Mouse (Mus musculus): ENCODE results near the gene Gm9944. TPM values are rescaled to one million over a fixed set of nuclear protein-coding genes. Genes with fewer than 3 reads are reported as not detected.

Gm9944 gene
- polyA plus RNA-seq (2012; rRNA removed) (not detected in 2 replicates), polyA plus RNA-seq (2014; fragmentation: Nextera tagmentation; extraction: Ambion mirVana) (not detected in 2 replicates)

DNA sequence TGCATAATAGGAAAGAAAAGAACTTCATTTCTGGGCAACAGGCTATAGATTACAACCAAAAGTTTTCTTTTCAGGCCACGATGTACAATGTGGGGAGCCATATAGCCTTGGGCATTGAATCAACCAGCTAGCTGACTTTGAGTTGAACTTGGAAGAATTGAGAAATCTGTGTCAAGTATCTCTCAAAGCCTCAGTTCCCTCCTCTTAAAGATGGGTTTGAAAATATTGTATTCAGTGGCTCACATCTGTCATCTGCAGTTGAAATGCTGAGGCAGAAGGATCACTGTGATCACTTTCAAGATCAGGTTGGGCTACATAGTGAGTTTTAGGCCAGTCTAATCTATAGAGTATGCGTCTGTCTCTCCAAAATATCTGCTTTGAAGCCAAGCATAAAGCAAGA lies at the start of gene Gm9944:
Gene Gm9944 (minus strand): TSS at position 101 of the 400 bp plus-strand sequence.
- no peak for DNase-seq (ENCODE audit: low read depth in 3 of 3, low spot score in 3 of 3)
- no peak for ATAC-seq (ENCODE audit: insufficient read depth)

DNA sequence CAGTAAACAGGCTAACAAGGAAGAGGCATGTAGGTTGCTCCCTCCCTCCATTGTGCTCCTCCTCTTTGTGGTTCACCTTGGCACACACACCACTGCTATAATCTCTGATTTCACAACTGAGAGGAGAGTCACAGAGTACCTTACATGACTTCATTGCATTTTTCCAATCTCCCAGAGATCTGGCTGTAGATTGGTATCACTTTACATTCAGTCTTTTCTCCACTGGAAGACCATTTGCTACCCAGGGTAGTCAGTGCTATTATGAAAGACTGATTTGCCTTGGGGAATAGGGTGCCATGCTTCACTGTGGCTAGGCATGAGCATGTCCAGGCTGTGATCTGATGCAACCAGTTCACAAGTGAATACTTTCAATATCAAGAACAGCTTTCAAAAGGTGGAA lies 40.2 kb upstream of the Gm9944 start:
- no peak overlapping the region for H3K27ac ChIP-seq
- ATAC-seq (ENCODE audit: insufficient read depth) (no peak), DNase-seq (ENCODE audit: low read depth in 3 of 3, low spot score in 3 of 3) (no peak)
- no peaks in the 10 kb centered on the region for H3K4me1 ChIP-seq (replicated peaks; ENCODE audit: control insufficient read depth in 2 of 2, insufficient read depth in 2 of 2, low read length in 1 of 2)
- no peak overlapping the region for H3K9ac ChIP-seq (replicated peaks)
- H3K9me3 ChIP-seq (ENCODE audit: control insufficient read depth, low read length) = no peaks in the 10 kb centered on the region
- no peak overlapping the region for H3K4me2 ChIP-seq (ENCODE audit: low read depth)
- TF ChIP-seq EP300 (IDR thresholded peaks at IDR 0.05; ENCODE audit: low read depth) = no peak
- no peak for TF ChIP-seq CTCF (IDR thresholded peaks at IDR 0.05; ENCODE audit: low read depth)
- no peaks in the 10 kb centered on the region for H3K27me3 ChIP-seq (ENCODE audit: control insufficient read depth, insufficient read depth, low read length)
- H3K4me3 ChIP-seq (ENCODE audit: insufficient read depth in 1 of 2, low read depth in 2 of 2, low read length in 2 of 2) = no peak overlapping the region
- H3K36me3 ChIP-seq (replicated peaks; ENCODE audit: control insufficient read depth, insufficient read depth, low read depth) = no peaks in the 10 kb centered on the region

More for the DNA sequence above, at the start of gene Gm9944:
- Histone ChIP-seq H3K36me3 (replicated peaks; ENCODE audit: control insufficient read depth, insufficient read depth, low read depth) (no peaks in the 10 kb centered on the region), H3K4me3 (ENCODE audit: insufficient read depth in 1 of 2, low read depth in 2 of 2, low read length in 2 of 2) (no peak within 1 kb of the TSS), H3K9ac (replicated peaks) (no peak within 1 kb of the TSS), H3K4me2 (ENCODE audit: low read depth) (no peak within 1 kb of the TSS), H3K27me3 (ENCODE audit: control insufficient read depth, insufficient read depth, low read length) (no peaks in the 10 kb centered on the region), H3K4me1 (replicated peaks; ENCODE audit: control insufficient read depth in 2 of 2, insufficient read depth in 2 of 2, low read length in 1 of 2) (no peaks in the 10 kb centered on the region), H3K9me3 (ENCODE audit: control insufficient read depth, low read length) (no peaks in the 10 kb centered on the region), H3K27ac (no peak within 1 kb of the TSS)
- WGBS (ENCODE audit: insufficient replicate concordance) = 45% methylated on average over 2 of the region's 2 CpGs
- no peak for TF ChIP-seq CTCF (IDR thresholded peaks at IDR 0.05; ENCODE audit: low read depth)
- no peak for TF ChIP-seq EP300 (IDR thresholded peaks at IDR 0.05; ENCODE audit: low read depth)

DNA sequence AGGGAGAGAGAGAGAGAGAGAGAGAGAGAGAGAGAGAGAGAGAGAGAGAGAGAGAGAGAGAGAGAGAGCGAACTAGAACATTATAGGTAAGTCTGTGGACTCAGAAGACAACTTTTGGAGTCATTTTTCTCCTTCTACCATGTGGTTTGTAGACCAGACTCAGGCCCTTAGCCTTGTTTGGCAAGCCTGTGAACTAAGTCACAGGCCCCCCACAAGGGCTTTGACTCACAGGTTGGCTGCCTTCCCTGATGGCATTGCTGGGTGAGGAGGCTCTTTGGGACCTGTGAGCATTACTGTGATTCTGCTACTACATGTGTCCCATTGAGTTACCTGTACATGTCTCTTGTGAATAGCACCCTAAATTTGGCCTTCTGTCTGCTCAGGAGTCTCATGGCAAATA lies 15.0 kb upstream of the Gm9944 start:
- 47% methylated on average over 1 of the region's 1 CpGs for WGBS (ENCODE audit: insufficient replicate concordance)
- no peak overlapping the region for H3K4me3 ChIP-seq (ENCODE audit: insufficient read depth in 1 of 2, low read depth in 2 of 2, low read length in 2 of 2)
- no peak for TF ChIP-seq EP300 (IDR thresholded peaks at IDR 0.05; ENCODE audit: low read depth)

DNA sequence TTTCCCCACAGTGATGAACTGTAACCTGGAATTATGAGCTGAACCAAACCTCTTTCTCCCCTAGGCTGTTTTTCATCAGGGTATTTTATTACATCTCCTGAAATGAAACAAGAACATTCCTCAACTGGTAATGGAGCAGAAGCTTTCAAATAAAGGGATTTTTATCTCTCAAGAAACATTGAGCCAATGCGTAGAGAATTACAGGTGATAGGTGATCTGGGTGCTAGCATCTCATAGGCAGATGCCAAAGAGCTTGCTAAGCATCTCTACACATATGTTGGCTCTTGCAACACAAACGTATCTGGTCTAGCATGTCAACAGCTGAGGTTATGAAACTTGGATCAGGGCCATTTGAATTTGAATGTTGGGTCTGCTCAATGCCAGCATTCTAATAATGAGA lies 12.1 kb upstream of the Gm9944 start:
- Histone ChIP-seq H3K4me1 (replicated peaks; ENCODE audit: control insufficient read depth in 2 of 2, insufficient read depth in 2 of 2, low read length in 1 of 2) (no peaks in the 10 kb centered on the region), H3K4me3 (ENCODE audit: insufficient read depth in 1 of 2, low read depth in 2 of 2, low read length in 2 of 2) (no peak overlapping the region), H3K27ac (no peak overlapping the region), H3K27me3 (ENCODE audit: control insufficient read depth, insufficient read depth, low read length) (no peaks in the 10 kb centered on the region), H3K9ac (replicated peaks) (no peak overlapping the region), H3K4me2 (ENCODE audit: low read depth) (no peak overlapping the region), H3K36me3 (replicated peaks; ENCODE audit: control insufficient read depth, insufficient read depth, low read depth) (no peaks in the 10 kb centered on the region), H3K9me3 (ENCODE audit: control insufficient read depth, low read length) (no peaks in the 10 kb centered on the region)
- 53% methylated on average over 2 of the region's 2 CpGs for WGBS (ENCODE audit: insufficient replicate concordance)
- TF ChIP-seq CTCF (IDR thresholded peaks at IDR 0.05; ENCODE audit: low read depth) (no peak), EP300 (IDR thresholded peaks at IDR 0.05; ENCODE audit: low read depth) (no peak)
- ATAC-seq (ENCODE audit: insufficient read depth) (no peak), DNase-seq (ENCODE audit: low read depth in 3 of 3, low spot score in 3 of 3) (no peak)

More for the DNA sequence above, 15.0 kb upstream of the Gm9944 start:
- Histone ChIP-seq H3K9ac (replicated peaks) (no peak overlapping the region), H3K4me2 (ENCODE audit: low read depth) (no peak overlapping the region), H3K27me3 (ENCODE audit: control insufficient read depth, insufficient read depth, low read length) (no peaks in the 10 kb centered on the region), H3K9me3 (ENCODE audit: control insufficient read depth, low read length) (no peaks in the 10 kb centered on the region), H3K36me3 (replicated peaks; ENCODE audit: control insufficient read depth, insufficient read depth, low read depth) (no peaks in the 10 kb centered on the region), H3K27ac (no peak overlapping the region), H3K4me1 (replicated peaks; ENCODE audit: control insufficient read depth in 2 of 2, insufficient read depth in 2 of 2, low read length in 1 of 2) (no peaks in the 10 kb centered on the region)
- no peak for DNase-seq (ENCODE audit: low read depth in 3 of 3, low spot score in 3 of 3)
- no peak for ATAC-seq (ENCODE audit: insufficient read depth)

DNA sequence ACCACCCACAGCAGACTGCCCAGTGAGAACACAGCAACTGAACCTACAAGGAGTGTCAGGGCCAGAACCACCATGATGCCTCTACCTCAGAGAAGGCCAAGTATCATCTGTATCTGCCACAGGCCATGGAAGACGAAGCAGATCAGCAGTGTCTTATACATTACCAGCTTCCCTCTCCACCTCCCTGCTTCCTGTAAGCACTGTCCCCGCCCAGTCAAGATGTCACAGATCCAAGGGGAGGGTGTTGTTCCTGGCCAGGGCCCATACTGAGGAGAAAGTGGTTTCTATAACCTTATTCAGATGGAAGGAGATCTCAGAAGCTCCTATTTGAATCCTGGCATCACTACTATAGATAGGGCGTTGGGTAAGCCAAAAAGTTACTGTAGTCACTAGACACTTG lies 10.5 kb upstream of the Gm9944 start, which contains the start of gene Aadacl3:
Gene Aadacl3 (minus strand): TSS at position 101 of the 400 bp plus-strand sequence.
- no peak for DNase-seq (ENCODE audit: low read depth in 3 of 3, low spot score in 3 of 3)
- Histone ChIP-seq H3K9me3 (ENCODE audit: control insufficient read depth, low read length) (no peaks in the 10 kb centered on the region), H3K4me1 (replicated peaks; ENCODE audit: control insufficient read depth in 2 of 2, insufficient read depth in 2 of 2, low read length in 1 of 2) (no peaks in the 10 kb centered on the region), H3K4me3 (ENCODE audit: insufficient read depth in 1 of 2, low read depth in 2 of 2, low read length in 2 of 2) (no peak within 1 kb of the TSS), H3K27ac (no peak within 1 kb of the TSS), H3K36me3 (replicated peaks; ENCODE audit: control insufficient read depth, insufficient read depth, low read depth) (no peaks in the 10 kb centered on the region), H3K27me3 (ENCODE audit: control insufficient read depth, insufficient read depth, low read length) (no peaks in the 10 kb centered on the region), H3K9ac (replicated peaks) (no peak within 1 kb of the TSS), H3K4me2 (ENCODE audit: low read depth) (no peak within 1 kb of the TSS)
- no peak for ATAC-seq (ENCODE audit: insufficient read depth)
- TF ChIP-seq CTCF (IDR thresholded peaks at IDR 0.05; ENCODE audit: low read depth) = no peak
- TF ChIP-seq EP300 (IDR thresholded peaks at IDR 0.05; ENCODE audit: low read depth) = no peak
- 31% methylated on average over 3 of the region's 3 CpGs for WGBS (ENCODE audit: insufficient replicate concordance)
